Mouse (Mus musculus) CH12.LX (cell line): ENCODE results near the gene Cebpe. TPM values are rescaled to one million over a fixed set of nuclear protein-coding genes. Genes with fewer than 3 reads are reported as not detected.

ENCODE experiments used
- DNase-seq: peaks from one replicate; pipeline ENCODE4 v3.0.0-alpha.2; 2013; ENCODE audit errors: extremely low read depth
- H3K27ac ChIP-seq: 2 replicates; pipeline ENCODE4 v1.5.1; 2012; ENCODE audit warnings: low read depth, mild to moderate bottlenecking, control low read depth, moderate library complexity; ENCODE audit not compliant: insufficient read depth
- H3K27me3 ChIP-seq: replicated peaks from 2 replicates; pipeline ENCODE3; 2012; ENCODE audit warnings: inconsistent platforms
- H3K36me3 ChIP-seq, 2 experiments: replicated peaks in 1 of 2; 2 replicates each; pipeline versions ENCODE3 to v1.6.1; 2012; ENCODE audit warnings: inconsistent platforms in 1 of 2, low read length in 1 of 2, mild to moderate bottlenecking in 1 of 2, mixed read lengths in 1 of 2, moderate library complexity in 1 of 2; ENCODE audit not compliant: control insufficient read depth in 1 of 2, insufficient read depth in 1 of 2
- H3K4me1 ChIP-seq, 2 experiments: 2 replicates each; pipeline ENCODE4 v1.6.1; 2012; ENCODE audit warnings: inconsistent platforms in 1 of 2, moderate library complexity in 1 of 2; ENCODE audit not compliant: insufficient read depth in 2 of 2, control insufficient read depth in 1 of 2
- H3K4me2 ChIP-seq: 2 replicates; pipeline ENCODE4 v1.6.1; 2012; ENCODE audit warnings: low read depth, mild to moderate bottlenecking, control low read depth; ENCODE audit not compliant: poor library complexity, insufficient read depth, severe bottlenecking
- H3K4me3 ChIP-seq, 3 experiments: fragments of 150-350 bp in 1 of 3; sonication (generic) in 1 of 3; replicated peaks in 1 of 3; 2 replicates each; pipeline versions ENCODE3 to v1.5.1; 2011 to 2012; ENCODE audit warnings: low read depth in 2 of 3, low read length in 2 of 3, mild to moderate bottlenecking in 2 of 3, moderate library complexity in 2 of 3, control low read depth in 1 of 3, improper control_type of control experiment in 1 of 3, inconsistent platforms in 1 of 3, mixed read lengths in 1 of 3; ENCODE audit not compliant: poor library complexity in 1 of 3
- H3K79me2 ChIP-seq: replicated peaks from 2 replicates; pipeline ENCODE4 v1.6.1; 2012; ENCODE audit warnings: mild to moderate bottlenecking, moderate library complexity; ENCODE audit not compliant: control insufficient read depth, poor library complexity, insufficient read depth, severe bottlenecking; ENCODE audit errors: extremely low read depth
- H3K9ac ChIP-seq: 2 replicates; pipeline ENCODE4 v1.6.1; 2012; ENCODE audit warnings: low read depth, mild to moderate bottlenecking, control low read depth, moderate library complexity; ENCODE audit not compliant: insufficient read depth
- H3K9me3 ChIP-seq: replicated peaks from 2 replicates; pipeline ENCODE3; 2012; ENCODE audit warnings: low read length, inconsistent platforms, mixed read lengths
- ELF1 ChIP-seq: IDR thresholded peaks from 2 replicates; pipeline ENCODE4 v1.6.1; 2014; ENCODE audit warnings: low read depth, mild to moderate bottlenecking, inconsistent platforms, low read length, improper control_type of control experiment
- ETS1 ChIP-seq: conservative IDR thresholded peaks from 2 replicates; pipeline ENCODE4 v1.6.1; 2012; ENCODE audit warnings: low read depth, mild to moderate bottlenecking, inconsistent platforms, low read length, improper control_type of control experiment, moderate library complexity
- GABPA ChIP-seq: IDR thresholded peaks from 2 replicates; pipeline ENCODE4 v1.6.1; 2012; ENCODE audit warnings: low read depth, low read length, improper control_type of control experiment, inconsistent platforms; ENCODE audit not compliant: insufficient replicate concordance
- HCFC1 ChIP-seq: IDR thresholded peaks from 2 replicates; pipeline ENCODE4 v1.6.1; 2012; ENCODE audit warnings: low read depth, mild to moderate bottlenecking, inconsistent platforms, low read length, improper control_type of control experiment
- JUN ChIP-seq: IDR thresholded peaks from 2 replicates; pipeline ENCODE4 v1.6.1; 2011; ENCODE audit warnings: low read depth, mild to moderate bottlenecking, low read length, improper control_type of control experiment, moderate library complexity; ENCODE audit not compliant: insufficient read depth
- JUND ChIP-seq: conservative IDR thresholded peaks from 2 replicates; pipeline ENCODE4 v1.6.1; 2011; ENCODE audit warnings: low read depth, low read length, improper control_type of control experiment
- KAT2A ChIP-seq: IDR thresholded peaks from 2 replicates; pipeline ENCODE4 v1.6.1; 2012; ENCODE audit warnings: low read length, improper control_type of control experiment, inconsistent platforms; ENCODE audit not compliant: insufficient replicate concordance
- MEF2A ChIP-seq: IDR thresholded peaks from 2 replicates; pipeline ENCODE4 v1.6.1; 2014; ENCODE audit warnings: low read depth, mild to moderate bottlenecking, inconsistent platforms, low read length, improper control_type of control experiment, borderline replicate concordance
- MXI1 ChIP-seq: IDR thresholded peaks from 2 replicates; pipeline ENCODE4 v1.6.1; 2011; ENCODE audit warnings: mild to moderate bottlenecking, low read depth, low read length, improper control_type of control experiment
- MYC ChIP-seq: IDR thresholded peaks from 2 replicates; pipeline ENCODE4 v1.6.1; 2011; ENCODE audit warnings: low read depth, mild to moderate bottlenecking, improper control_type of control experiment, low read length
- NRF1 ChIP-seq: IDR thresholded peaks from 2 replicates; pipeline ENCODE4 v1.6.1; 2014; ENCODE audit warnings: low read depth, mild to moderate bottlenecking, inconsistent platforms, low read length, improper control_type of control experiment, moderate library complexity
- RAD21 ChIP-seq: IDR thresholded peaks from 2 replicates; pipeline ENCODE4 v1.6.1; 2011; ENCODE audit warnings: low read depth, mild to moderate bottlenecking, low read length, improper control_type of control experiment, moderate library complexity
- RCOR1 ChIP-seq: conservative IDR thresholded peaks from 2 replicates; pipeline ENCODE4 v1.6.1; 2012; ENCODE audit warnings: low read depth, mild to moderate bottlenecking, inconsistent platforms, low read length, improper control_type of control experiment
- TCF12 ChIP-seq: IDR thresholded peaks from 2 replicates; pipeline ENCODE4 v1.6.1; 2014; ENCODE audit warnings: low read depth, mild to moderate bottlenecking, inconsistent platforms, low read length, improper control_type of control experiment
- USF1 ChIP-seq: IDR thresholded peaks from 2 replicates; pipeline ENCODE4 v1.6.1; 2014; ENCODE audit warnings: low read depth, mild to moderate bottlenecking, inconsistent platforms, low read length, improper control_type of control experiment
- USF2 ChIP-seq: conservative IDR thresholded peaks from 2 replicates; pipeline ENCODE4 v1.6.1; 2011; ENCODE audit warnings: low read depth, low read length, improper control_type of control experiment
- ZC3H11A ChIP-seq: IDR thresholded peaks from 2 replicates; pipeline ENCODE4 v1.6.1; 2012; ENCODE audit warnings: low read depth, mild to moderate bottlenecking, inconsistent platforms, low read length, improper control_type of control experiment
- dilution Hi-C: fragments of 300-500 bp; cut with MboI; formaldehyde crosslinking; loops from 2 replicates; pipeline ENCODE4 v1.14.3; 2020; ENCODE audit warnings: low sequenced_read_pairs; ENCODE audit not compliant: extremely low pct_unique_long_range_greater_than_20kb, extremely low pct_ligation_motif_present
- in situ Hi-C: fragments of 300-500 bp; cut with MboI; formaldehyde crosslinking; loops from 3 replicates; pipeline ENCODE4 v1.14.3; 2019; ENCODE audit warnings: low sequenced_read_pairs, low pct_ligation_motif_present, low pct_unique_long_range_greater_than_20kb, mixed read lengths
- polyA plus RNA-seq: library from polyadenylated mRNA; unstranded; fragments of >175 nt; gene quantifications from 2 replicates; pipeline ENCODE4 v1.2.1, GENCODE M21; 2012; ENCODE audit warnings: low read depth; ENCODE audit not compliant: insufficient read length
- total RNA-seq, 2 experiments: library from RNA; depleted of rRNA; stranded (reverse); fragments of 300-350 nt in 1 of 2; fragments of >200 nt in 1 of 2; gene quantifications; 2 replicates each; pipeline ENCODE4 v1.2.3; 2012 to 2014

The Cebpe gene
- total and polyA plus RNA-seq, 3 experiments, result 0.34 TPM; not detected in 2

DNA sequence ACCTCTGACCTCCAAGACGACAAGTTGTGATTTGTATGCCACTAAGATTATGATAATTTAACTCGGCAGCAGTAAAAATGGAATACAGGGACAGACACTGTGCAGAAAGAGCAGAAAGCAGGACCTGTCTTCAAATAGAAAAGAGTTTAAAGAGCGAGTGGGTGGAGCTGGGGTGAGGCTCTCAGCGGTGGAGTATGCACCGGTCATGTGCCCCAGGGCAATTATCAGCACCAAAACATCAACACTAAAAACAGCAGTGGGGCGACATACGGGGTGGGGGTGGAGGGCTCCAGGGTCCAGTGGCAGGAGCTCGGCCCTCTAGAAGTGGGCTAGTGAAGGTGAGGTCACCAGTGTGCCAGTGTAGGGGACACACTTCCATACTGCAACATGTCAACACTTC is 32.5 kb upstream of the Cebpe start:
- no peaks in the 10 kb centered on the region for H3K9me3 ChIP-seq
- no peak for TF ChIP-seq HCFC1
- TF ChIP-seq TCF12, result no peak
- TF ChIP-seq NRF1, result no peak
- no peak for TF ChIP-seq USF2
- TF ChIP-seq JUND, result no peak
- TF ChIP-seq MXI1, result no peak
- TF ChIP-seq JUN, result no peak
- TF ChIP-seq ETS1, result no peak
- TF ChIP-seq MYC, result no peak
- TF ChIP-seq ELF1, result no peak
- no peaks in the 10 kb centered on the region for H3K36me3 ChIP-seq
- DNase-seq, result no peak
- H3K4me1 ChIP-seq, result peaks cover 3 to 9% of the 10 kb centered on the region in 2 experiments; a peak in 3 of 4 replicates
- in situ Hi-C loops, result no loop called here
- no peaks in the 10 kb centered on the region for H3K79me2 ChIP-seq
- no peak overlapping the region; the same call in 1 of the 2 replicates for H3K4me2 ChIP-seq
- H3K4me3 ChIP-seq, result no peak overlapping the region
- no peak overlapping the region for H3K27ac ChIP-seq
- H3K9ac ChIP-seq, result no peak overlapping the region
- no peaks in the 10 kb centered on the region for H3K27me3 ChIP-seq
- dilution Hi-C loops, result no loop called here

DNA sequence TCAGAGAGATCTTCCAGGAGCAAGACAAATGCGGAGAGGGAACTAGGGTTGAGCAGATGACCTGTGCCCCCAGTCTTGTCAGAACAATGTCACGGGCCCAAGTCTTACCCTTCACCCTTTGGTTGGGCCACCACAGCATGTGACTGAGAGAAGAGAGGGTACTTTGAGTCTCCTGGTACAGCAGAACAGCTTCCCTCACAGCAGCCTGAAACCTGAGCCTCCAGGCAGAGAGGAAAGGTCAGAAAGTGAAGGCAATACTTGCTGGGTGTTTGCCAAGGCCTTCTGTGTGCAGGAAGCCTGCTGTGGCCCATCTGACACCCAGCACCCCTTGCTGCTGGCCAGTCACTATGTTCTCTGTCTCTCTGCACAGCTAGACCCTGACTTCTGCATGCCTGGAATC is 30.4 kb upstream of the Cebpe start:
- no peaks in the 10 kb centered on the region for H3K36me3 ChIP-seq
- no peaks in the 10 kb centered on the region for H3K27me3 ChIP-seq
- H3K27ac ChIP-seq, result no peak overlapping the region
- H3K9me3 ChIP-seq, result no peaks in the 10 kb centered on the region
- no peak overlapping the region for H3K9ac ChIP-seq
- DNase-seq, result no peak
- peaks cover 0 to 3% of the 10 kb centered on the region in 2 experiments; a peak in 1 of 4 replicates for H3K4me1 ChIP-seq
- H3K4me2 ChIP-seq, result no peak overlapping the region
- TF ChIP-seq RAD21 (no peak), ETS1 (no peak), MEF2A (no peak), RCOR1 (no peak), KAT2A (no peak), USF1 (no peak), HCFC1 (no peak), JUN (no peak), ZC3H11A (no peak), ELF1 (no peak), MYC (no peak), GABPA (no peak)
- H3K4me3 ChIP-seq, result no peak overlapping the region
- in situ Hi-C loops, result no loop called here
- no peaks in the 10 kb centered on the region for H3K79me2 ChIP-seq
- dilution Hi-C loops, result no loop called here
